Mouse (Mus musculus) adrenal gland, postnatal 36 days (tissue): ENCODE results near the gene Msl2. TPM values are rescaled to one million over a fixed set of nuclear protein-coding genes. Genes with fewer than 3 reads are reported as not detected.

Experiments
- total RNA-seq, 2 experiments: library from RNA; stranded (reverse); gene quantifications; 2 replicates each; pipeline ENCODE4 v1.2.3; 2021

Gene Msl2
- total RNA-seq, 2 experiments from 2014 or later, result 50.5 to 56.6 TPM

Other genes with a start within 250 kb of the Msl2 start
- 100 to 1,000 TPM; 106 to 178 TPM for gene Pccb, start 39.2 kb upstream of the Msl2 start, total RNA-seq
- 10 to 100 TPM; 22.2 to 27.7 TPM for gene Ppp2r3a, start 177.7 kb downstream of the Msl2 start, total RNA-seq